Mouse (Mus musculus): ENCODE data around the gene Jpt1.
"Not testable (repeated sequence)": the region's sequence is repeated elsewhere in the genome, so short reads cannot be mapped to it uniquely, and the experiment has no call there.

The Jpt1 gene

GRCm38 (mm10) chr11:115476630-115477029 lies 37.6 kb downstream of the Jpt1 start:
- in situ Hi-C loops (cut with MboI; ENCODE audit: low sequenced_read_pairs): not testable (repeated sequence)

DNA sequence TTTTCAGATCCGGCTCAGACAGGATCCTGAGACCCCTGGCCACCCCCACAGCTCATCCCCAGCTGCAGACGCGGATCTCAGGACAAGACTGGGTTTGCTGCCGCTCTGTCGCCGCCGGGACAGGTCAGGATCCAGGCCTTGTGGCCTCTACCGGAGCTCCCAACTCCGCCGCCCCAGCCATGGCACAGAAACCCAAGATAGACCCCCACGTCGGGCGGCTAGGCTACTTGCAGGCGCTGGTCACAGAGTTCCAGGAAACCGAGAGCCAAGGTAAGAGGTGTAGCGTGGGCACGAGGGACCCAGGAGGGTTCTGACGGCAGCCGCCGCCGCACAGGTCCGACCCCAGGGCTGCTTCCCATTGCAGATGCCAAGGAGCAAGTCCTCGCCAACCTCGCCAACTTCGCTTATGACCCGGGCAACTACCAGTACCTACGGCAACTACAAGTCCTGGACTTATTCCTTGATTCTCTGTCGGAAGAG lies 38.4 kb downstream of the Jpt1 start:
- in situ Hi-C loops (cut with MboI; ENCODE audit: low sequenced_read_pairs): no loop called here

DNA sequence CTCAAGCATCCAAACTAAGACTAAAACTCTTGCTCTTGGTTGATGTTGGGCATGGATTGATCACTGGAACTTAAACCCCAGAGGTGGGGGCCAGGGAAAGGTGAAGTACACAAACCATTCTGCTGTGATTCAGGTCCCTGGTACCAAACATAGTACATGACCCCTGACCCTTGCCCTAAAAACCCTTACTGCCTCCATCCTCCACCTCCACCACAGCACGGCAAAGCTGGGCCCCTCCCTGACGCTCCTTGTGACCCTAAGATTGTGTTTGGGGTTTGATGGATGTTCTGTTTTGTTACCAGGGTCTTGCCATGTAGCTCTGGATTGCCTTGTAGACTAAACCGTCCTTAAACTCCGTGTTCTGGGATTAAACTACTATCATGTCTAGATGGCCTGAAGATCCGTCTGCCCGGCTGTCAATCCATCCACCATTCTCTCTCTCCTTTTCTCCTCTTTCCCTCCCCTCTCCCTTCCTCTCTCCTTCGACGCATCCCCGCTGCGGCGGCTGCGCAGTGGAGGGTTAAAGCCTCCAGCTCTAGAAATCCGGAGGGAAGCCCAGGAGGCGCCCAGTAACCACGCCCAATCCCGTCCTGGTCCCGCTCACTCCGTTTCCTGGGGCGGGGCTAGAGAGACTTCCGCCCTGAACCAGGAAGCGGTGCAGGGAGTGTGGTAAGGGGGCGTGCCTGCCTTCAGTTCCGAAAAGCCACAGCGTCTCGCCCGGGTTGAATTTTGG lies 39.0 kb downstream of the Jpt1 start, which contains the start of gene Armc7:
TSS of gene Armc7 (plus strand) at position 643 of the 733 bp plus-strand sequence.
- in situ Hi-C loops (cut with MboI; ENCODE audit: low sequenced_read_pairs): no loop called here

GRCm38 (mm10) chr11:115473626-115474275 lies 40.4 kb downstream of the Jpt1 start:
- in situ Hi-C loops (cut with MboI; ENCODE audit: low sequenced_read_pairs): no loop called here

DNA sequence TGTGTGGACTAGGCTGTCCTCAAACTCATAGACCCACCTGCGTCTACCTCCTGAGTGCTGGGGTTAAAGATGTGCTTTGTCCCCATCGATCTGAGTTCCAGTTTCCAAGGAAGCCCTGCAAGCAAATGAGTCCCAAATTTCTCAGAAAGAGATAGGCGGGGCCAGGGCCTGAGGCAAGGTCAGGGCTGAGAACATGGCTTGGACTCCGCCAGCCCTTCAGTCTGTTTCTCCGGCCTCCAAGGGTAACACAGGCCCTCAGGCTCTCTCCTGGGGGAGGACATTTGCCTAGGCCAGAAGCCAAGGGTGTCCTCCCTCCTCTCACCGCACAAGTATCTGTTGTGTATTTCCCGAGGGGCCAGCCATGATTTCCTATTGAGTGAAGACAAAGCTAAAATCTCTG lies 42.0 kb downstream of the Jpt1 start:
- in situ Hi-C loops (cut with MboI; ENCODE audit: low sequenced_read_pairs): no loop called here

- in situ Hi-C loops (cut with MboI; ENCODE audit: low sequenced_read_pairs): no loop called here
Observed at GRCm38 (mm10) chr11:115467217-115467618, 47.0 kb downstream of the Jpt1 start.

DNA sequence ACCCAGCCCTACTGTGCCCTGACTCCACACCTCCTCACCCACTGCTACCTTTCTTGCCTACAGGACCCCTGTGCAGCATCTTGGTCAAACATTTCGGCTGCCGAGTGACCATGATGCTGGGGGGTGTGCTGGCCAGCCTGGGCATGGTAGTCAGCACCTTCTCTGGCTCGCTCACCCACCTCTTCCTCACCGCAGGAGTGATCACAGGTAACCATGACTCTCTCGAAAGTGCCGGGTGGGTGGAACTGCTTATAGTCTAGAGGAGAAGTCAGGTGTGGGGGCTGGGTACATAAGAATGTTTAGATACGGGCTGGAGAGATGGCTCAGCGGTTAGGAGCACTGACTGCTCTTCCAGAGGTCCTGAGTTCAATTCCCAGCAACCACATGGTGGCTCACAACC lies 49.3 kb downstream of the Jpt1 start:
- in situ Hi-C loops (cut with MboI; ENCODE audit: low sequenced_read_pairs): no loop called here

- in situ Hi-C loops (cut with MboI; ENCODE audit: low sequenced_read_pairs): no loop called here
Observed at GRCm38 (mm10) chr11:115463397-115463796, 50.8 kb downstream of the Jpt1 start.

GRCm38 (mm10) chr11:115462243-115462891 lies 51.8 kb downstream of the Jpt1 start, which contains the start of gene Slc16a5:
TSS of gene Slc16a5 (plus strand) at chr11:115462474.
- in situ Hi-C loops (cut with MboI; ENCODE audit: low sequenced_read_pairs): no loop called here

- in situ Hi-C loops (cut with MboI; ENCODE audit: low sequenced_read_pairs): no loop called here
Observed at GRCm38 (mm10) chr11:115461846-115462242, 52.3 kb downstream of the Jpt1 start.

DNA sequence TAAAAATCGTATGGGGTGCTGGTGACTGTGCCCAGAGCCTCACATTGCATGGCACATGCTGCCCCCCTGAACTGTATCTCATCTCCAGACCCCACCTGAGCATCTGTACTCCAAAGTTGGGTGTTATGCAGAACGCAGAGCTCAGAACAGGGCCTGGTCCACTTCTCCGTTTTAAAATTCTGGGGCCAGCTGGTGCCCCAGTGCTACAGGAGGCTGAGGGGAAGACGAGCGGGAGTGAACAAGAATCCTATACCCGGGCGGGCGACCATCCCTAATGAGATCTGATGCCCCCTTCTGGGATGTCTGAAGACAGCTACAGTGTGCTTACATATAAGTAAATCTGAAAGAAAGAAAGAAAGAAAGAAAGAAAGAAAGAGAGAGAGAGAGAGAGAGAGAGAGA lies 53.2 kb downstream of the Jpt1 start:
- in situ Hi-C loops (cut with MboI; ENCODE audit: low sequenced_read_pairs): no loop called here

DNA sequence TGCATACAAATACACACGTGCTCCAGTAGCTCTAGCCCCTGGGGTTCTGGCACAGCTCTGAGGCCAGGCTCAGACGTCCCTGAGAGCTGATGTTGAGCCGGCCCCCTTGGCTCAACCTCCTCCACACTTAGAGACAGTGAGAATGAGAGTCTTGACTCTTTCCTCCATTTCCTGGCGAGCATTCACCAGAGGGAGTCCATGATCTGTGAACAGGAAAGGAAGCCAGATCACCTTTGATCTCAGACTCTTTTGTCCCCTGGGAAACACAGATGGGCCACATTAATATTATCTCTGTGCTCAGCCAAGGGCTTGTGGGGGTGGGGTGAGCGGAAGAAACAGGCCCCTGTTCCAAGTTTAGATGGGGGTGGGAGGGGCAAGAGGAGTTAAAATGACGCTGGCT lies 56.8 kb downstream of the Jpt1 start:
- in situ Hi-C loops (cut with MboI; ENCODE audit: low sequenced_read_pairs): no loop called here

GRCm38 (mm10) chr11:115456182-115456581 lies 58.0 kb downstream of the Jpt1 start:
- in situ Hi-C loops (cut with MboI; ENCODE audit: low sequenced_read_pairs): no loop called here

- in situ Hi-C loops (cut with MboI; ENCODE audit: low sequenced_read_pairs): no loop called here
Observed at GRCm38 (mm10) chr11:115455619-115456018, 58.6 kb downstream of the Jpt1 start.

DNA sequence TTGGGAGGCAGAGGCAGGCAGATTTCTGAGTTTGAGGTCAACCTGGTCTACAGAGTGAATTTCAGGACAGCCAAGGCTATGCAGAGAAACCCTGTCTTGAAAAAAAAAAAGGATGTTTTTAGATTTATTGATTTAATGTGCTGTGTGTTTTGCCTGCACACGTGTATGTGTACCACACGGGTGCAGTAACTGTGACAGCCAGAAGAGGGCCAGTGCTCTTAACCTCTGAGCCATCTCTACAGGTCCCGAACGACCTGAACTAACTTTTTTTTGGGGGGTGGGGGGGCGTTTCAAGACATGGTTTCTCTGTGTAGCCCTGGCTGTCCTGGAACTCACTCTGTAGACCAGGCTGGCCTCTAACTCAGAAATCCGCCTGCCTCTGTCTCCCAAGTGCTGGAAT lies 59.4 kb downstream of the Jpt1 start:
- in situ Hi-C loops (cut with MboI; ENCODE audit: low sequenced_read_pairs): not testable (repeated sequence)

- in situ Hi-C loops (cut with MboI; ENCODE audit: low sequenced_read_pairs): no loop called here
Observed at GRCm38 (mm10) chr11:115453306-115453705, 60.9 kb downstream of the Jpt1 start.

GRCm38 (mm10) chr11:115452281-115452860 lies 61.8 kb downstream of the Jpt1 start:
- in situ Hi-C loops (cut with MboI; ENCODE audit: low sequenced_read_pairs): no loop called here

GRCm38 (mm10) chr11:115451781-115452241 lies 62.4 kb downstream of the Jpt1 start:
- in situ Hi-C loops (cut with MboI; ENCODE audit: low sequenced_read_pairs): no loop called here

DNA sequence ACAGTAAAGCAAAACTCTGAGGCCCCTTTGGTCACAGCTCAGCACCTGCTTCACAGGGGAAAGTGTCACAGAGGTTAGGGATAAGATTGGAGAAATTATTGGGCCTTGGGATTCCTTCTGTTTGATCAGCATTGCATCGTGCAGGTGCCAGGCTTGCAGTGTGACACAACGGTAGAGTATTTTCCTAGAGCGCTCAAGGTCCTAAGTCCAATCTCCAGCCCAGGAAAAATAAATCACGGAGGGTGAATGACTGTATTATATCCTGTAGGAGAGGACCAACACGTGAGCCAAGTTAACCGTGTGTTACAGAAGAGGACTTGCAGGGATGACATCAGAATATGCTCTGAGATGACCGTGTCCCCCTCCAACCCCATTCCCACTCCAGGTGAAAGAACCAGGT lies 64.0 kb downstream of the Jpt1 start:
- in situ Hi-C loops (cut with MboI; ENCODE audit: low sequenced_read_pairs): no loop called here

- in situ Hi-C loops (cut with MboI; ENCODE audit: low sequenced_read_pairs): no loop called here
Observed at GRCm38 (mm10) chr11:115448998-115449397, 65.2 kb downstream of the Jpt1 start.

DNA sequence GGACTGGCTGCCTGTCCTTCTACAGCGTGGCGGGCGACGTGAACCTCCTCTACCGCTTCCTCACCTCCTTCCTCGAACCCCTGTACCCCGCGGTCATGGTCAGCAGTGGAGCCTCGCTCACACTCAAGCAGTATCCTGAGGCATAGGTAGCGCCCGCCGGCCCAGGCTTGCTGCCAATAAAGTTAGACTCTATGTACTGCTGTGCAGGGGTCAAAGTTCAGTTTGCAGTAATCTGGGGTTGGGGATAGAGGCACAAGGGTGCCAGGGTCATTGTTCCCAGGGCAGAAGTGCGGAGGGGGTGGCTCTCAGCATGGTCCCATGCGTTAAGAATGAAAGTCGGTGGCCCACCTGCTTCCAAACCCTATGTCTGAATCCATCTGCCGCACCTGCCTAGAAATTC lies 66.1 kb downstream of the Jpt1 start:
- in situ Hi-C loops (cut with MboI; ENCODE audit: low sequenced_read_pairs): no loop called here
